Mouse (Mus musculus): ENCODE measurements at regions not wholly inside any gene's neighbourhood (a gene's known extent, or its start where the extent isn't known, plus 50 kb on each side); places are given as distances from the start of the nearest gene placed in this dataset.

DNA sequence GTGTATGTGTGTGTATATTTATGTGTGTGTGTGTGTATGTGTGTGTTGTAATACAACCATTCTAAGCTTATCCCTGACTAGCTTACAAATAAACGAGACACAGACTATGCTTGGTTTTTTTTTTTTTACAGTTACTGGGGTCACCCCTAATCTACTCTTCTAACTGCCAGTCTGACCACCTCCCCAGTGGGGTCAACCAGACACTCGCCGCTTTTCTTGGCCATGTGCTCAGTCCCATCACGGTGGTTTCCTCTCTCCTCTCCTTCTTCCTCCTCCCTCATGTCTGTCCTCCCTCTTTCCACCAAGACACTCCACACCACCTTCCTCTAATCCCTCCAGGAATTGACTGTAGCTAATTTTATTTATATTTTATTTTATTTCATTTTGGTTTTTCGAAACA, 155.0 kb upstream of the Jmjd1c start:
- no peak for DNase-seq

DNA sequence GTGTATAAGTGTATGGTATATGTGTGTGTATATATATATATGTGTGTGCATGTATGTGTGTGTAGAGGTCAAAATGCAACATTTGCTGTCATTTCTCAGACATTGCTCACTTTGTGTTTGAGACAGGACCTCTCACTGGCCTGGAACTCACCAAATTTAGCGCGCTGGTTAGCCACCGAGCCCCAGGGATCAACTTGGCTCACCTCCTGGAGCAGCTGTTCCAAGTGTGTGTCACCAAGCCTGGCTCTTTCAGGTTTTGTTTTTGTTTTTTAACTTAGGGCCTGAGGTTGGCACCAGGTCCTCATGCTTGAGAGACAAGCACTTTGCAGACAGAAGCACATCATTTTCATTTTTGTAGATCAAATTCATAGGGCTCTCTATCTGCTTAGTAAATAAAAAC, 154.0 kb upstream of the Jmjd1c start:
- no peak for DNase-seq

DNA sequence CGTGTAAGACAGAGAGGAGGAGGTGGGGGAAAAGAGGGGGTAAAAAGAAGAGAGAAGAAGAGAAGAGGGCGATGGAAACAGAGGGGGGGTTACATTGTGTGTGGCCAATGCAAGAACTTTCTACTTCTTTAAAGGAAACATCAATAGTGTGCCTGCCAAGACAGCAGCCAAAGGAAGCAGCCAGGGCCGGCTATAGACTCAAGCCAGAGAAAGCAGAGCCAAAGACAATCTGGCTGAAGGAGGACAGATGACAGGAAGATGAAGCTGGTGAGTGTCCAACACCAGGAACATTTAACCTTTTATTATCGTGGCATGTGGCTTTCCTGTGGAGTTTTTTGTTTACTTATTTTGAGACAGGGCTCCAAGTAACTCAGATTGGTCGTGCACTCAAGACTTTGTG, 152.1 kb upstream of the Jmjd1c start:
- DNase-seq, result peak; percentile 46 to 52

DNA sequence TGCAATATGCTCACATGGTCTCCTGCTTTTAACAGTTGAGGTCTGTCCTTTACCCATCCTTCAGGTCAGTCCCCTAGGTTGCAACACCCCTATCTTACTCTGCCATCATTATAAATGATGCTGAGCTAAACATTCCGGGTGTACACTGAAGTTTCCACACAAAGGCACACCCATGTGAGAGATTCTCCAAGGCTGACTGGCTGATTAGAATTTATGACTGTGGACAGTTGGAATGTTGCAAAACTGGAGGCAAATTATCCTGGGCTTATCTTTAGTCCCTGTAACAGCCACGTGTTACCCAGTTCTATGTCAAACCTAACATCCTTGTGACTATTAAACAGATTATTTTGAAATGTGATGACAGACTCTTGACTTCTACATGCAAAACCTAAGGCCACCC, 149.8 kb upstream of the Jmjd1c start:
- no peak for DNase-seq

DNA sequence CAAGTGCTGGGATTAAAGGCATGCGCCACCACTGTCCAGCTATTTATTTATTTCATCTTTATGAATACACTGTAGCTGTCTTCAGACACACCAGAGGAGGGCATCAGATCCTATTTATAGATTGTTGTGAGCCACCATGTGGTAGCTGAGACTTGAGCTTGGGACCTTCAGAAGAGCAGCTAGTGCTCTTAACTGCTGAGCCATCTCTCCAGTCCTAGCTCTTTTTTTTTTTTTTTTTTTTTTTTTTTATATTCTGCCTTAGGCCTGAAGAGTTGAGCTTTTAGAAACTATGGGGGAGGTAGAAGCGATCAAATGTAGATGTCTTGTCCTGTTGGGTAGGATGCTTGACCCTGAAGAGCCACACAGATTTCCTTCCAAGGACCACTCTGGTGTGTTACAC, 147.6 kb upstream of the Jmjd1c start:
- DNase-seq, result no peak

DNA sequence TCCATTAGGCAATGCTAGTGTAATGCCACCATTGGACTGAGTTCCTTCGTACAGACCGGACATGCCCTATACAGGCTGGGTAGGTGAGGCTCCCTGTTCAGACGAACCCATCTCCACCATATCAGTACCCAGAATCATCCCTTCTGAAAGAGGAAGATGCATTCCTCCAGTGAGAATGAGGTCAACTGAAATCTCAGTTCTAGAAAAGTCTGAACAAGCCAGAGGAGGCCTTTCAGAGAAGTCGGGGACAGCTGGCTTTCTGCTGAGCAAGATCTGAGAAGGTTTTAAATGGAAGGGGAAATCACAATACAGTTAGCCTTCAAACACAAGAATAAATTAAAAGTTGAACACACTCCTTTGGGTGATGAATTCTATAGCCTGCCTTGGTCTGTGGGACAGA, 145.5 kb upstream of the Jmjd1c start:
- DNase-seq, result no peak

DNA sequence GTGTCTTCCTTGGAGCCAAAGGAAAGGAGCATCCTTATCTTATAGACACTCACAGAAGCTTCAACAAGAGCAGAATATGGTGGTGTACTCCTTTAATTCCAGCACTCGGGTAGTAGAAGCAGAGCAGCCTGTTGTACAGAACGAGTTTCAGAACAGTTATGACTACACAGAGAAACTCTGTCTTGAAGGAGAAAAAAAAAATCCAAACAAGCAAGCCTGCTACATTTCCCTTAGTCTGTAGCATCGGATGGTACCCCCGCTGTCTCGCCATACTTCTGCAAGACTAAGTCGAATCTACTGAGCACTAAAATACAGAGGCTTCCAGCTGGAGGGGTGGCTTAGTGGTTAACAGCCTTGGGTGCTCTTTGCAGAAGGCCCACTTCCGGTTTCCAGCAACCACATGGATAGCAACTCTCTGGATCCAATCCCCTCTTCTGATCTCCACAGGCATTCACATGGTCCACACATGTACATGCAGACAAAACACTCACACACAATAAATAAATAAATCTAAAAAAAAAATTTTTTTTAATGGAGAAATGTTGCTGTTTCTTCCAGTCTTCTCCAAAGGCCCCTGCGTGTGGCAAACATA, 144.6 kb upstream of the Jmjd1c start:
- no peak for DNase-seq

DNA sequence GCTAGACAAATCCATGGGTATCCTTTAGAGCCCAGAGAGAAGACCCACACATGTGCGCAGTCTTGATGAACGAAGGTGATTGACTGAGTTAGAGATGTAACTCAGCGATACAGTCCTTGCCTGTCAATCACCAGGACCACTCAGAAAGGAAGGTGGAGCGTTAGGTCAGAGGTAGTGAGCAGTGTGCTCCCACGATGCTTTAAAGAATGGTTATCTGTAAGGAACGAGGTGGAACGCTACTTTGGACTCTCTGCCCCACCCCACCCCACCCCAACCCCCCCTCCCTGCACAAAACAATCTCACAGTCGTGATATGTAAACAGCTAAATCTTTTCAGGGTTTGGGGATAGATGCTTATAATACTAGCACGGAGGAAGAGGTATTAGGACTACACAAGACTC, 144.0 kb upstream of the Jmjd1c start:
- no peak for DNase-seq

DNA sequence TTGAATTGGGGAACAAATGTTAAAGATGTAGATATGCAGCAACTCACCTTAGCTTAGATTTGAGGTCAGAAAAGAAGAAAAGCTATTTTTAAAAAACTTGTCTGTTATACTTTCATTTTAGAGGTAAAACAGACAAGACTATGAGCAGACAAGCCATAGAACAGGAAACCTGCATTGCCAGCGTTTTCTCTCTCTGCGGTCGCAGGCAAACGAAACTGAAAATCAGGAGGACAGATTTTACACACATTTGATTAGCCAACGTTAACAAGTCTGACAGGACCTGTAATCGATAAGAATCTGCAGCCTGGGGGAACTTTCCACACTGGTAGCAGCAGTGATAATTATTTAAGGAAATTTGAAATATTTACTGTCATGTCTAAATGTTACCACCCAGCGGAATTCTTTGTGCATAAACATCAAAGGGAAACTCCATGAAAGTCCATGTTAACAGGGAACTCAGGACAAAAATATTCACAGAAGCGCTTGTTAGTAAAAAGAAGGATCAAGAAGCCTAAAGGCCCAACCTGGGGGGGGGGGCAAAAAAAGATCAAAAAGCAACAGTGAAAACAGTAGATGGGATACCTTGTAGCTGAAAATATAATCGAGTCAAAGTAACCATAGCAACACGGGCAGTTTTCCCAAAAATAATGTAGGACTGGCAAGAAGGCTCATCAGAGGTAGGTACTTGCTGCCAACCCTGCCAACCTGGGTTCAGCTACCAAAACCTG, 142.5 kb upstream of the Jmjd1c start:
- DNase-seq, result no peak

DNA sequence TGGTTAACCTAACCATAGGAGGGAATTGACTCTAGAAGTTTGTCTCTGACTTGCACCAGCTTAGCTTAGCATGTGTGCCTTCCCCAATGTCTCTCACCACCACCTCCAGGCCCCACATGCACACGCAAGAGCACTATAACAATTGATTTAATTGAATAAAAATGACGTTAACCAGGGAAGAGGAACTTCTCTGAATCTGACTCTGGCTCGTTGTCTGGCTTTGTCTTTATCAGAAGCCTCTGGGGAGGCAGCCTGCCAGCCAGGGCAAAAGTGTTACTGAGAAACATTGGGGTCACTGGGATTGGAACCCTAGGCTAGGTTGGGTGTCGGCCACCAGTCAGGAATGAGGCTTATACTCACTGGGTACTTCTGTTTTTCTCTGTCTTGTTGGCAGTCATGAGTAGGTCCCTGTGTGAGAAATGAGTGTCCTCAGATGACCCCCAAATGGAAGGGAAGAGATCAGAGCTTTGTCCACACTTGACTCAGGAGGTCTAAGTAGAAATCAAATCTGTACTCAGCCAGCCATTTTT, 141.9 kb upstream of the Jmjd1c start:
- peak in 1 of 2 experiments; percentile 9 for DNase-seq

DNA sequence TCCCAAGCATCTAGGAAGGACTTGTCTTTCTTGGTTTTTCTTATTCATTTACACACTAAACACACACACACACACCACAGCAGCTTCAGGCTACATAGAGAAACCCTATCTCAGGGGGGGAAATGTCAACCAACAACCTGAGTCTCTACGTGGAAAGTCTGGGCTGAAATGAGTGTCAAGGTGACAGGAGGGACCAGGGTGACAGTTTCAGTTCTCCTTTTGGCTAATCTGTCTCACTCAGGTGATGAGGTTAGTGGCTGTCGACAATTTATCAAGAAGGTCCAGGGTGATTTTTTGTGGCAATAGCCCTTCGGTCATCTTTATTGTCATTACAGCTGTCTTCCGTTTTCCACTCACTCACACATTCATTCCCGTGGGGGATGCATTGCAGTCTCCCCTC, 140.5 kb upstream of the Jmjd1c start:
- DNase-seq, result no peak

DNA sequence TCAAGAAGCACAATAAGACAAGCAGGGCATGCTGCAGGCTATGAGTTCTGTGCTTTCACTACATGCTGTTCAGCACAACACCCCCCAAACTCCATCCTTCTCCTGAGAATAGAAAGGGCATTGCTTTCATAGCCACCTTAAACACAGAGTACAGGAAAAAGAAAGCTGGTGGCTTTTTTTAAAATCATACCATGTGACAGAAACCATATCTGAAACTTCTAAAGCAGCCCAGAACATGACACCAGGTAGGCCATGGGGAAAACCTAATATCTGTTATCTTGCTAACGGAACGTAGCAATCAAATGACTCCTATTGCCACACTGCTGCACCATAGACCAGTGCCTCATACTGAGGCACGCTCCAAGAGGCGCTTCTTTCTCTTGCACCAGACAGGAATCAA, 139.3 kb upstream of the Jmjd1c start:
- DNase-seq, result no peak

DNA sequence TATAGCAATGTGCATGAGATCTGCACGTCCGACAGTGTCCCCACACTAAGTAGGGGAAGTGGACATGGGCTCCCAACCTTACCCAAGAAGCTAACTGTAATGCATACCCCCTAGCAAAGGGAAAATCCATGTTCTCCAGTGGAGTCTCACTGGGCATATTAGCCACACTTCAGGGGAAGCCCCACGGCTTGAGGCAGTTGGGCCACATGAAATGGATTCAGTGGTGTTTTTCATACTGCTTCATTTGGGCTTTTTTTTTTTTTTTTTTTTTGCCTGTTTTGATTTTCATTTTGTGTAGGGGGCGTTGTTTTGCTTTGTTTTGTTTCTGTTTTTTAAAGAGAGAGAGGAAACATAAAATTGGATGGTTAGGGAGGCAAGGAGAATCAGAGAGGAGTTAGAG, 138.6 kb upstream of the Jmjd1c start:
- no peak for DNase-seq

All from cerebellum, adult 18-20 months (tissue).